Mouse (Mus musculus) right cerebral cortex, postnatal 14 days (tissue): ENCODE measurements at regions not wholly inside any gene's neighbourhood (a gene's known extent, or its start where the extent isn't known, plus 50 kb on each side); places are given as distances from the start of the nearest gene placed in this dataset.

Experiments used
- DNase-seq: peaks from one replicate; pipeline ENCODE4 v3.0.0; 2022

DNA sequence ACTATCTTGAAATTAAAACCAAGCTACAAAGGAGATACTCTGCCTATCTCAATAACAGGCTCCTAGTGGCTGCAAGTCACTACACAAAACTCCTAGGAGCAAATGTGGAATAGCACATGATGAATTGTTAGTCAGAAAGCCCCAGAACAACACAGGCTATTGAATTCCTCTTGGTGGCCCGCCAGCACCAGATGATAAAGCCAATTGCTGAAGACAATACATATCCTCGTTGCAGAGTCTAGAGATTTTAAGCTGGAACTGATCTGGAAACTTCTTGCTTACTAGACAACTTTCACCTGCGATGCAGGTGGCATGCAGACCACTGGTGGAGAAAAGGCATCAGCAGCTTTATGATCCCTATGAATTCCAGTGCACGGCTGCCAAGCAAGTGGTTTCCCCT is 126.5 kb upstream of the Eya4 start:
- no peak for DNase-seq

DNA sequence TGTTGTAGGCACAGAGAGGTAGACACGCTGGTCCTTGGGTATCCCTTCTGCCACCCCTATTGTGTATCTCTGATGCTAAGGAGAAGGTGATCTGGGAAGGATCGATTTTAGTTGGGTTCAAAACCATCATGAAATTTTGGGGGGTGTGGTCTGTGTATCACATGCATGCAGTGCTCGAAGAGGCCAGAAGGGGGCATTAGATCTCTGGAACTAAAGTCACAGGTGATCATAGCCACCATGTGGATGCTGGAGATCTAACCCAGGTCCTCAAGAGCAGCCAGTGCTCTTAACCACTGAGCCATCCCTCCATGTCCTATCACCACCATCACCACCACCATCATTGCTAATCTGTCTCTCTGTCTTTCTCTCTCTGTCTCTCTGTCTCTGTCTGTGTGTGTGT is 100.4 kb upstream of the Eya4 start:
- DNase-seq: no peak

DNA sequence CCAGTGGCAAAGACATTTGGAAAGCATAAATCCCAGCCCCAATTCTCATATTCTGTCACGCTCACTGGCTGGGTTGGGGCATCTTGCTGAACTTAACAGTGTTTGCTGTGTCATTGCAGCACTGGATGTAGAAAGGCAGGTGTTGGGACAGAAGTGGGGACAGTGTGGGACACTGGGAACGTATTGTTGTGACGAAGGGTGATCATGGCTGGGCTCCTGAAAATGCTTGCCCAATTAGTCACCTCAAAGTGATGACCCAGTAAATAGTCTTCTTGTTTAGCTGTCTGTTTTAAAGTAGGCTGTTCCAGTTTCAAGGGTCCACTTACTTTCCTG is 100.0 kb upstream of the Eya4 start:
- no peak for DNase-seq

DNA sequence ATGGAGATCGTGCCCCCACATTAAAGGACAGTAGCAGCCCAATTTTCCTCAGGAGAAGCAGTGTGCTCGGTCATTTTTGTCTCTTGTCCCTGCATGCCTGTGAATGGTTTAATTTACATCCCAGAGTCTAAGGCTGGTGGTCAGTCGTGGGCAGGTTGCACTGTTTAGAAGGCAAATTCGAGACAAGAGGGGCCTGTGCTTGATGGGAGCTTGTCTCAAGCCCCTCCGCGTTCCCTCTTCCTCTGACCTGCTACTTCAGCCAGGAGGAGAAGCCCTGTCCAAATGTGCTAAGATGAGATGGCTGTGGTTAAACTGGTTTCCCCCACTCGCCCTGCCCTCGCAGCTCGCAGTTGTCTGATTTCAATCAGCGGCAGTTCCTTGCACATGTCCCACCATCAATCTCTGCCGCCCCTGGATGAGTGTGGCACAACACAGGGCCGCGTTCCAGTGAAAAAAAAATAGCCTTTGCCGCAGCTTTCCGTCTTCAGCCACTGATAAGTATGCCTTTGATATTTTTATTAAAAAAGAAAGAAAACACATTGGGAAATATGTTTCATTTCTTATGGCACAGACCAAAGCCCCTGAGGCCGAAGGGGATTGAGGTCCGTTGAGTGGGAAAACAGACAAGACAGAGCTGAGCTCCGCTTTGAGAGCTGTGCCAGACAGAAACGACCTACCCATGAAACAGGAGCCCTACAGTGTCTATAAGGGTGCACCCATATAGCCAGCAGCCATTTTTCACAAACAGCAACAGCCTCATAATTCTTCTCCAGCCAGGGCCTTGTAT is 99.5 kb upstream of the Eya4 start:
- no peak for DNase-seq

DNA sequence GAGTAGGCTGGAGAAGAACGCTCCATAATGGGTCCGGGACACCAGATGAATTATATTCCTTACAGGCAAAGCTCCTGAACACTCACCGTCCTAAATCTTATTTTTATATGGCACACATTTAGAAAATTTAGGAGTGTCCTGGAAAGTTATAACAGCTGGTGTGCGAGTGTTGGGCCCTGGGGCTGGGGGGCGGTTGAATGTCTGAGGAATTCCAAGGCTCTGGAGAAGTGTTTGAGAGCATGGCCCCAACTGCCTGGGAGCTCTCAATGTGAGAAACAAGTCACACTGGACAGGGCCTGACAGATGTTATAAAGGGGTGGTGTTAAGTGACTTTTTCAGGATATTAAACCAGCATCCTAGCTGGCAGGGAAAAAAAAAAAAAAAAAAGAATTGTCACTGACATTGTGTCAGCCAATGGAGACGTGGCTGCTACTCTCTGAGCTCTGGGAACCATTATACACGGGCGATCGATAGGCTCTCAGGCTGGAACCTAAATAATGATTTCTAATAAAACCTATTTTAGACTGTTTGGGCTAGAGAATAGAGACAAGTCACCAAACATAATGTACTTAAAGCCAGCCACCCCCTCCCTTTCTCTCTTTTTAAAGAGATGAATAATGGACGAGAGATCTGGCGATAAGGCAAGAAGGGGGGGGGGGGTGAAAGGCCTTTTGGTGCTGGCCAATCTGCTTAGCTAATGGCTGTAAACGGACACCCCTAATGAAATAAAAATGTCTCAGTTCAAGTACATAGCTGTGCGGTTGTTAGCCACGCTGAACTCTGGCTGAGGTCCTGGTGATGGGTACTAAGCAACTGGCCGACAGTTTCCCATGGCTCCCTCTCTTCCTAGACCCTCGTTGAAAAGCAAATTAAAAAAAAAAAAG is 98.6 kb upstream of the Eya4 start:
- no peak for DNase-seq

DNA sequence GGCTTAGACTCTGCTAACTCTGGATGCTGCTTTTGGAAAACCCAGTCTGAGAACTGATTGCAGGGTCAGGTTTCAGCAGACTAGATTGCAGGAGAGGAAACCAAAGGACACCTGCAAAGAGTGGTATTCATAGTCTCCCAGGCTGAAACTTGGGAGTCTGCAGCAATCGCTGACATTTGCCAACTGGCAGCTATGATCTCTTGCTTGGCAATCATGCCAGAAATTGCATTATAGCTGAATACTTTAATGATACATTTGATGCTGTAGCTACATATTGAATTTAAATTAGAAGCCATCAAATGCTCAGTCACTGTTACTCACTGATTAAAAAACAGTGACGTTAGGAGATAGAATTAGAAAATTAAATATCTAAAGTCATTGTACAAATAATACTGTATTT is 79.8 kb upstream of the Eya4 start:
- DNase-seq: no peak

DNA sequence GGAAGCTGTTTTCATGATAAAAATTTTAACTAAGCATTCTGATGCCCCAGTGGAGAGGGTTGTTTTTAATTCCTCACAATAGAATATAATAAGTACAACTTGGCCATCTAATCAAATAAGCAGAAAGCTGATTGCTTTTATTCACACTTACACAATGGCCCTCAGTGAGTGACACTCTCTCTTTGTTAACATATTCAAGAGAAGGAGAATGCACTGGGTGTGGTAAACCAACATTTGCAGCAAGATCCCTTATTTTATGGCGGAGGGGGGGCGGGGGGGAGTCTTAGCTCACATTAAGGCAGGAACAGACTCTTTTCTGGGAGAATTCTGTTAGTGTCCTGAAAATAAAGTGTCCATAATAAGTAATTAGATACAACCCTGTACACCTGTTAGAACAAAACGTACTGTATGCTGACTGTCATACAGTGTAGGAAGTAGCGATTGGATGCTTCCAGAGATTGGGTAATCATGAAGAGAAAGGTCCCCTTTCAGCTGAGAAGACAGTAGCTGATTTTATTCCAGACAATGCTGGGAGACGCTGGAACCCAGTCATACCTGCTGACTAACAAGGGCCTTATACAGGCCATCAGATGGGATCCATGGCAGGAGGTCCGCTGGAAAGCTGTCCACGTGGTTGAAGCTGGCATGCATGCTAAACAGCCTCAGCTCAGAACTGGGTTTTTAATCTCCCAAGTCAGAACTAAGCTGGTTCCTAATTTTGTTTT is 63.4 kb upstream of the Eya4 start:
- no peak for DNase-seq

DNA sequence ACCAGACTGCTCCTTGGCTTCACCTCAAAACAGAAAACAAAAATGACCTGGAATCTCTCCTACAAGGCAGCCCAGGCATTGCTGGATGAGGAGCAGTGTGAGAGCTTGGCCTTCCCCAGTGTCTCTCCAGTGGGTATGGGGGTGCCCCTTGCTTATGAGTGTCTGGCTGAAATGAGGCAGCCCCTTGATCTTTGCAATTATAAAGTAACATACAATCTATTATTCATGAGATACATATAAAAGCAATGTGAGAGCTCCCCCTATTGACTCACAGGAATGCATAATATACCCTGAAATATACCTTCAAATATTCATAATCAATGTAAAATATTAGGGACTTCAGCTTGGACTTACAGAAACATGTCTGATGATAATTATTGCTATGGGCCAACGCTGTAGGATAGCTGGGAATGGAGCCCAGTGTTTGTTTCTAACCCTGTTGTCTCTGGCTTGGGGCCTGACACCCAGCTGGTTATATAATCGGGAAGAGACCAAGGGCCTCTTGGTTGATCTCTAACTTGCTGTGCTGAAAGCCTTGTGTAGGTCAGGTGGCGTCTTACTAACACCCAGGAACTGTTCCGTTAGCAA is 52.9 kb upstream of the Eya4 start:
- DNase-seq: no peak
